ENCODE assay signal across 8 mouse cellular contexts in genomic region chr19:60789919-60790506, GRCm38 (mm10). TPM values are rescaled to one million over a fixed set of nuclear protein-coding genes. Genes with fewer than 3 reads are reported as not detected.
DNase-seq lines count a peak whose midpoint lies in the region; ATAC-seq and TF ChIP-seq lines count a peak whose summit lies in the region.

No protein-coding gene starts in this region.

- peaks cover 11% of the 10 kb centered on the region for H3K4me1 ChIP-seq in embryonic facial prominence, embryonic 14.5 days (ENCODE audit: control insufficient read depth, insufficient read depth, low read length)
- peaks cover 12% of the 10 kb centered on the region for H3K4me1 ChIP-seq in kidney, adult 2 months (ENCODE audit: control insufficient read depth, insufficient read depth, low read length)
- peaks cover 7 to 14% of the 10 kb centered on the region in 2 experiments for H3K4me1 ChIP-seq in liver, embryonic 14.5 days (replicated peaks; ENCODE audit: control insufficient read depth in 2 of 2, insufficient read depth in 2 of 2, low read length in 1 of 2)

- no peaks in the 10 kb centered on the region for H3K9me3 ChIP-seq in embryonic facial prominence, embryonic 14.5 days (ENCODE audit: control insufficient read depth, low read length)
- H3K9me3 ChIP-seq in liver, embryonic 14.5 days (ENCODE audit: control insufficient read depth, low read length), result no peaks in the 10 kb centered on the region

- ATAC-seq in embryonic facial prominence, embryonic 14.5 days (ENCODE audit: low read depth), result peak; percentile 69
- peak; percentile 68 for ATAC-seq in liver, embryonic 14.5 days (ENCODE audit: insufficient read depth)

- no peaks in the 10 kb centered on the region for H3K27me3 ChIP-seq in embryonic facial prominence, embryonic 14.5 days (replicated peaks; ENCODE audit: control insufficient read depth, insufficient read depth, low read length)
- no peaks in the 10 kb centered on the region for H3K27me3 ChIP-seq in kidney, adult 2 months (replicated peaks; ENCODE audit: control insufficient read depth, insufficient read depth, low read length)
- H3K27me3 ChIP-seq in liver, embryonic 14.5 days (ENCODE audit: control insufficient read depth, insufficient read depth, low read length), result no peaks in the 10 kb centered on the region

- H3K9ac ChIP-seq in embryonic facial prominence, embryonic 14.5 days (ENCODE audit: low read depth, low read length), result peak overlapping the region; percentile 100
- peak overlapping the region; percentile 100 for H3K9ac ChIP-seq in liver, embryonic 14.5 days (replicated peaks)

- peak overlapping the region; percentile 96 for H3K27ac ChIP-seq in embryonic facial prominence, embryonic 14.5 days (replicated peaks; ENCODE audit: low read depth, low read length)
- peak overlapping the region; percentile 89 for H3K27ac ChIP-seq in kidney, adult 2 months (ENCODE audit: insufficient read depth, low read depth, low read length)
- peak overlapping the region; percentile 99 for H3K27ac ChIP-seq in liver, embryonic 14.5 days

- TF ChIP-seq EP300 in liver, embryonic 14.5 days (IDR thresholded peaks at IDR 0.05; ENCODE audit: low read depth), result no peak

- H3K4me2 ChIP-seq in embryonic facial prominence, embryonic 14.5 days (ENCODE audit: low read depth, low read length), result peak overlapping the region; percentile 82
- peak overlapping the region; percentile 92 for H3K4me2 ChIP-seq in liver, embryonic 14.5 days (ENCODE audit: low read depth)

- under 1% methylated on average over 23 of the region's 60 CpGs for WGBS in embryonic facial prominence, embryonic 14.5 days
- under 1% methylated on average over 60 of the region's 60 CpGs for WGBS in kidney, adult 2 months
- WGBS in liver, embryonic 14.5 days (ENCODE audit: insufficient replicate concordance), result under 1% methylated on average over 60 of the region's 60 CpGs

- DNase-seq in 3T3-L1 (ENCODE audit: low read depth, low spot score), result peak; percentile 68
- DNase-seq in adrenal gland, adult (ENCODE audit: inconsistent age in 2 of 2, low spot score in 1 of 2), result peak; percentile 69 to 89
- peak; percentile 59 for DNase-seq in embryonic facial prominence, embryonic 14.5 days (ENCODE audit: low spot score)
- peak; percentile 15 for DNase-seq in heart, adult 8-10 months (ENCODE audit: low spot score)
- peak; percentile 65 for DNase-seq in kidney, adult 2 months
- peak in 1 of 3 experiments; percentile 44 for DNase-seq in liver, embryonic 14.5 days (ENCODE audit: low read depth in 3 of 3, low spot score in 3 of 3)
- peak; percentile 69 for DNase-seq in neural tube, embryonic 10.5 days (ENCODE audit: extremely low spot score, low spot score)
- DNase-seq in thymus, adult 18-20 months, result peak; percentile 50

- H3K36me3 ChIP-seq in embryonic facial prominence, embryonic 14.5 days (ENCODE audit: control insufficient read depth, insufficient read depth, low read length), result no peaks in the 10 kb centered on the region
- H3K36me3 ChIP-seq in kidney, adult 2 months (ENCODE audit: control insufficient read depth, insufficient read depth, low read length), result no peaks in the 10 kb centered on the region
- no peaks in the 10 kb centered on the region for H3K36me3 ChIP-seq in liver, embryonic 14.5 days (replicated peaks; ENCODE audit: control insufficient read depth, insufficient read depth, low read depth)

- no peak for TF ChIP-seq POLR2A in kidney, adult 2 months (IDR thresholded peaks at IDR 0.05; ENCODE audit: low read depth, low read length)

- peak overlapping the region; percentile 100 for H3K4me3 ChIP-seq in embryonic facial prominence, embryonic 14.5 days (ENCODE audit: low read depth, low read length)
- peak overlapping the region; percentile 88 for H3K4me3 ChIP-seq in kidney, adult 2 months (ENCODE audit: insufficient read depth, low read depth, low read length)
- peak overlapping the region; percentile 80 to 99 for H3K4me3 ChIP-seq in liver, embryonic 14.5 days (ENCODE audit: insufficient read depth in 1 of 2, low read depth in 2 of 2, low read length in 2 of 2)

- no peak for TF ChIP-seq CTCF in kidney, adult 2 months (conservative IDR thresholded peaks at IDR 0.05; ENCODE audit: insufficient read depth, insufficient read length, low read depth, low read length)
- TF ChIP-seq CTCF in liver, embryonic 14.5 days (IDR thresholded peaks at IDR 0.05; ENCODE audit: low read depth), result no peak

RNA-seq across cellular contexts. Expression of gene Eif3a, which starts 0.4 kb away (rescaled TPM):
- polyA plus RNA-seq in embryonic facial prominence, embryonic 14.5 days (2014; fragmentation: Nextera tagmentation; extraction: Ambion mirVana), result 165 and 168 TPM in 2 replicates
- 100 to 1,000 TPM; 102 to 115 (median 107) TPM for total RNA-seq in heart, adult 8-10 months (2022)
- 22.6 and 29.1 TPM in 2 replicates for polyA plus RNA-seq in kidney, adult 2 months (2012; rRNA removed)
- 37.6 and 96.1 TPM in 2 replicates for polyA plus RNA-seq in liver, embryonic 14.5 days (2012; rRNA removed)
- polyA plus RNA-seq in liver, embryonic 14.5 days (2014; fragmentation: Nextera tagmentation; extraction: Ambion mirVana), result 95.1 and 103 TPM in 2 replicates

RNA-seq across cellular contexts. Expression of gene Fam45a, which starts 21.4 kb away (rescaled TPM):
- 40.8 and 46.8 TPM in 2 replicates for polyA plus RNA-seq in embryonic facial prominence, embryonic 14.5 days (2014; fragmentation: Nextera tagmentation; extraction: Ambion mirVana)
- total RNA-seq in heart, adult 8-10 months (2022), result 10 to 100 TPM; 13.1 to 19.7 (median 16.1) TPM
- 12.7 and 17.2 TPM in 2 replicates for polyA plus RNA-seq in kidney, adult 2 months (2012; rRNA removed)
- 8.5 and 11.8 TPM in 2 replicates for polyA plus RNA-seq in liver, embryonic 14.5 days (2012; rRNA removed)
- polyA plus RNA-seq in liver, embryonic 14.5 days (2014; fragmentation: Nextera tagmentation; extraction: Ambion mirVana), result 25.7 and 29.3 TPM in 2 replicates

RNA-seq across cellular contexts. Expression of gene Nanos1, which starts 34.2 kb away (rescaled TPM):
- polyA plus RNA-seq in embryonic facial prominence, embryonic 14.5 days (2014; fragmentation: Nextera tagmentation; extraction: Ambion mirVana), result 2.1 and 2.4 TPM in 2 replicates
- under 1 TPM; 0.06 to 0.22 (median 0.12) TPM for total RNA-seq in heart, adult 8-10 months (2022)
- 0.08 and 0.13 TPM in 2 replicates for polyA plus RNA-seq in kidney, adult 2 months (2012; rRNA removed)
- polyA plus RNA-seq in liver, embryonic 14.5 days (2012; rRNA removed), result 1.00 and 1.3 TPM in 2 replicates
- 1.2 and 1.9 TPM in 2 replicates for polyA plus RNA-seq in liver, embryonic 14.5 days (2014; fragmentation: Nextera tagmentation; extraction: Ambion mirVana)
